Mouse (Mus musculus) megakaryocyte, embryonic 14.5 days (primary cell): ENCODE data around the gene Prdm11.

ENCODE experiments used
- FLI1 ChIP-seq: IDR thresholded peaks from 2 replicates; pipeline ENCODE4 v1.6.1; 2012; ENCODE audit warnings: low read length, inconsistent platforms, mixed read lengths
- GATA1 ChIP-seq: IDR thresholded peaks from 3 replicates; pipeline ENCODE4 v1.6.1; 2012; ENCODE audit warnings: mixed read lengths, low read length, inconsistent platforms, borderline replicate concordance

DNA sequence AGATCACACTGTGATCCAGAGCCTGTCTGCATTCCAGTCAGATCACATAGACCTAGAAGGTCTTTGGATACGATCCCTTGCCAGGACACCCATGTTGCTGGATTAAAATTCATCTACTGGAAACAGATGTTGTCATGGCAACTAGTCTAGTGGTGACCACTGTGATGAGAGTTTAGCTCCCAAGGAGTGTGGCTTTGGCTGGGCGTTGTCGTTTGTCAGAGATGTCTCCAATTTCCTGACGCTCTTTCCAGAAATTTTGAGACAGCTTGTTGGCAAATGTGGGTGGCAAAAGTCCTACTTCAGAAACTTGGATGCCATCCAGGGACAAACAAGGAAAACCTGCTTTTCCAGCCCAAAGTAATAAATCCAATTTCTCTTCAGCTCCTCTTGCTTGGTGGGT is 87.3 kb downstream of the Prdm11 start:
- TF ChIP-seq GATA1 (no peak), FLI1 (no peak)
